Mouse (Mus musculus) kidney, adult 2 months (tissue): ENCODE results near the gene Tmem108.

ENCODE experiments used
- CTCF ChIP-seq: fragments of 200-500 bp; conservative IDR thresholded peaks from 2 replicates; pipeline ENCODE4 v1.5.1; 2011; ENCODE audit warnings: low read depth, mild to moderate bottlenecking, control low read depth, low read length, moderate library complexity, mixed read lengths; ENCODE audit not compliant: insufficient read depth, insufficient read length
- POLR2A ChIP-seq: fragments of 200-500 bp; IDR thresholded peaks from one replicate; pipeline ENCODE4 v1.6.1; 2011; ENCODE audit warnings: low read depth, low read length, control low read depth

GRCm38 (mm10) chr9:103703014-103703413 lies 58.6 kb downstream of the Tmem108 start:
- 0 out of 2 replicates have a peak, but pooled peaks have one; percentile 12 for TF ChIP-seq CTCF
- no peak for TF ChIP-seq POLR2A
